Mouse (Mus musculus) heart, embryonic 16.5 days (tissue): Measurements from ENCODE around the gene Cebpg. TPM values are rescaled to one million over a fixed set of nuclear protein-coding genes. Genes with fewer than 3 reads are reported as not detected.

Source experiments
- ATAC-seq: fragments of 200-750 bp; cut with Nextera tagmentation; replicated peaks from 2 replicates; pipeline ENCODE4 v1.8.0; 2017; ENCODE audit warnings: moderate number of reproducible peaks; ENCODE audit not compliant: insufficient read depth, low FRiP score; ENCODE audit errors: extremely low read depth
- H3K27ac ChIP-seq: fragments of 300-500 bp; sonication (generic); 2 replicates; pipeline ENCODE4 v1.5.1; 2014; ENCODE audit warnings: mild to moderate bottlenecking, low read length, control low read depth, moderate library complexity
- H3K27me3 ChIP-seq: fragments of 300-500 bp; sonication (generic); 2 replicates; pipeline ENCODE4 v1.6.1; 2014; ENCODE audit warnings: low read length, mixed read lengths; ENCODE audit not compliant: control insufficient read depth, insufficient read depth
- H3K36me3 ChIP-seq: fragments of 300-500 bp; sonication (generic); 2 replicates; pipeline ENCODE4 v1.6.1; 2014; ENCODE audit not compliant: control insufficient read depth, insufficient read depth
- H3K4me1 ChIP-seq: fragments of 300-500 bp; sonication (generic); 2 replicates; pipeline ENCODE4 v1.6.1; 2014; ENCODE audit warnings: low read length, mixed read lengths; ENCODE audit not compliant: control insufficient read depth, insufficient read depth
- H3K4me2 ChIP-seq: fragments of 300-500 bp; sonication (generic); 2 replicates; pipeline ENCODE4 v1.6.1; 2014; ENCODE audit warnings: low read depth, mild to moderate bottlenecking, control low read depth, low read length
- H3K4me3 ChIP-seq: fragments of 300-500 bp; sonication (generic); 2 replicates; pipeline ENCODE4 v1.5.1; 2014; ENCODE audit warnings: mild to moderate bottlenecking, control low read depth, low read length
- H3K9ac ChIP-seq: fragments of 300-500 bp; sonication (generic); 2 replicates; pipeline ENCODE4 v1.6.1; 2014; ENCODE audit warnings: low read length, control low read depth
- H3K9me3 ChIP-seq: fragments of 300-500 bp; sonication (generic); replicated peaks from 2 replicates; pipeline ENCODE4 v1.6.1; 2016; ENCODE audit warnings: low read length; ENCODE audit not compliant: control insufficient read depth
- WGBS: fragments of 180-500 bp; shearing (Covaris S2); extraction: QIAGEN DNeasy Blood & Tissue Kit; methylation state at CpG from one replicate; pipeline ENCODE4 v1.1.7; 2014; 5-methylcytosine and 5-hydroxymethylcytosine counted together
- polyA plus RNA-seq: library from polyadenylated mRNA; unstranded; fragments of >200 nt; fragmentation: Nextera tagmentation; extraction: Ambion mirVana; gene quantifications from 2 replicates; pipeline ENCODE4 v1.2.1, GENCODE M21; 2015

Cebpg gene
- polyA plus RNA-seq, 1 experiment from 2014 or later, result 19.8 TPM

GRCm38 (mm10) chr7:35042209-35042554 lies 14.2 kb downstream of the Cebpg start:
- no peaks in the 10 kb centered on the region for H3K27me3 ChIP-seq
- no peak overlapping the region for H3K4me3 ChIP-seq
- no peaks in the 10 kb centered on the region for H3K9me3 ChIP-seq
- no peak overlapping the region for H3K4me2 ChIP-seq
- H3K4me1 ChIP-seq, result no peaks in the 10 kb centered on the region
- no peak for ATAC-seq
- peaks cover 25% of the 10 kb centered on the region for H3K36me3 ChIP-seq
- H3K27ac ChIP-seq, result peak overlapping the region; percentile 44
- H3K9ac ChIP-seq, result no peak overlapping the region

- Histone ChIP-seq H3K4me2 (no peak overlapping the region), H3K27ac (peak overlapping the region; percentile 44), H3K9ac (no peak overlapping the region), H3K4me1 (no peaks in the 10 kb centered on the region), H3K36me3 (peaks cover 25% of the 10 kb centered on the region), H3K4me3 (no peak overlapping the region), H3K9me3 (no peaks in the 10 kb centered on the region), H3K27me3 (no peaks in the 10 kb centered on the region)
- no peak for ATAC-seq
- WGBS, result 74% methylated on average over 2 of the region's 2 CpGs
Observed at GRCm38 (mm10) chr7:35041286-35042208, 14.8 kb downstream of the Cebpg start.

- Histone ChIP-seq H3K4me3 (no peak overlapping the region), H3K9me3 (no peaks in the 10 kb centered on the region), H3K27me3 (no peaks in the 10 kb centered on the region), H3K27ac (no peak overlapping the region), H3K9ac (no peak overlapping the region), H3K4me1 (peaks cover 8% of the 10 kb centered on the region), H3K4me2 (no peak overlapping the region), H3K36me3 (peaks cover 14% of the 10 kb centered on the region)
- ATAC-seq, result no peak
- 87% methylated on average over 9 of the region's 9 CpGs for WGBS
Observed at GRCm38 (mm10) chr7:35040176-35040972, 16.0 kb downstream of the Cebpg start.

GRCm38 (mm10) chr7:35037408-35037807 lies 19.0 kb downstream of the Cebpg start:
- H3K36me3 ChIP-seq, result no peaks in the 10 kb centered on the region; the same call in 1 of the 2 replicates
- WGBS, result 81% methylated on average over 6 of the region's 6 CpGs
- no peak overlapping the region for H3K9ac ChIP-seq
- no peak overlapping the region for H3K4me3 ChIP-seq
- H3K4me1 ChIP-seq, result peaks cover 8% of the 10 kb centered on the region
- no peak for ATAC-seq
- H3K27ac ChIP-seq, result no peak overlapping the region
- no peaks in the 10 kb centered on the region for H3K27me3 ChIP-seq
- no peaks in the 10 kb centered on the region for H3K9me3 ChIP-seq
- no peak overlapping the region for H3K4me2 ChIP-seq

- no peaks in the 10 kb centered on the region for H3K27me3 ChIP-seq
- no peak overlapping the region for H3K4me2 ChIP-seq
- 55% methylated on average over 5 of the region's 5 CpGs for WGBS
- H3K4me3 ChIP-seq, result no peak overlapping the region
- peaks cover 8% of the 10 kb centered on the region for H3K4me1 ChIP-seq
- peaks cover 2% of the 10 kb centered on the region; the same call in 1 of the 2 replicates for H3K36me3 ChIP-seq
- H3K9me3 ChIP-seq, result no peaks in the 10 kb centered on the region
- peak; percentile 35; the same call in 1 of the 2 replicates for ATAC-seq
- peak overlapping the region; percentile 19; the same call in 1 of the 2 replicates for H3K27ac ChIP-seq
- no peak overlapping the region for H3K9ac ChIP-seq
Observed at GRCm38 (mm10) chr7:35036266-35036731, 20.1 kb downstream of the Cebpg start.

- Histone ChIP-seq H3K4me3 (no peak overlapping the region), H3K4me2 (no peak overlapping the region), H3K4me1 (peaks cover 8% of the 10 kb centered on the region), H3K9me3 (no peaks in the 10 kb centered on the region), H3K27me3 (no peaks in the 10 kb centered on the region), H3K9ac (no peak overlapping the region), H3K27ac (no peak overlapping the region), H3K36me3 (peaks cover 2% of the 10 kb centered on the region; the same call in 1 of the 2 replicates)
- ATAC-seq, result no peak
- WGBS, result 56% methylated on average over 4 of the region's 4 CpGs
Observed at GRCm38 (mm10) chr7:35035565-35035964, 20.8 kb downstream of the Cebpg start.

- Histone ChIP-seq H3K4me1 (peaks cover 8% of the 10 kb centered on the region), H3K4me2 (no peak overlapping the region), H3K9me3 (no peaks in the 10 kb centered on the region), H3K4me3 (no peak overlapping the region), H3K36me3 (peaks cover 2% of the 10 kb centered on the region; the same call in 1 of the 2 replicates), H3K9ac (no peak overlapping the region), H3K27me3 (no peaks in the 10 kb centered on the region), H3K27ac (no peak overlapping the region)
- WGBS, result 54% methylated on average over 6 of the region's 6 CpGs
- ATAC-seq, result no peak
Observed at GRCm38 (mm10) chr7:35035141-35035553, 21.2 kb downstream of the Cebpg start.

GRCm38 (mm10) chr7:35030567-35030966 lies 25.8 kb downstream of the Cebpg start:
- H3K27me3 ChIP-seq, result no peaks in the 10 kb centered on the region

More at GRCm38 (mm10) chr7:35030567-35030966, 25.8 kb downstream of the Cebpg start:
- H3K4me1 ChIP-seq, result no peaks in the 10 kb centered on the region; the same call in 1 of the 2 replicates
- H3K27ac ChIP-seq, result no peak overlapping the region
- ATAC-seq, result no peak
- no peak overlapping the region for H3K4me2 ChIP-seq
- H3K9me3 ChIP-seq, result no peaks in the 10 kb centered on the region
- 0 out of 2 replicates have a peak, but pooled peaks cover 2% of the 10 kb centered on the region for H3K36me3 ChIP-seq
- H3K4me3 ChIP-seq, result no peak overlapping the region
- 74% methylated on average over 6 of the region's 6 CpGs for WGBS
- H3K9ac ChIP-seq, result no peak overlapping the region
